Mouse (Mus musculus) thymus, postnatal 10 days (tissue): ENCODE measurements around the gene Gm49384.
A peak's percentile ranks its signal among the peaks of the same experiment; 100 is the strongest.
"Not testable (repeated sequence)": the region's sequence is repeated elsewhere in the genome, so short reads cannot be mapped to it uniquely, and the experiment has no call there.

Source experiments
- DNase-seq, 2 experiments: peaks; one replicate each; pipeline ENCODE4 v3.0.0; 2021; ENCODE audit warnings: low spot score in 2 of 2

Gm49384 gene

DNA sequence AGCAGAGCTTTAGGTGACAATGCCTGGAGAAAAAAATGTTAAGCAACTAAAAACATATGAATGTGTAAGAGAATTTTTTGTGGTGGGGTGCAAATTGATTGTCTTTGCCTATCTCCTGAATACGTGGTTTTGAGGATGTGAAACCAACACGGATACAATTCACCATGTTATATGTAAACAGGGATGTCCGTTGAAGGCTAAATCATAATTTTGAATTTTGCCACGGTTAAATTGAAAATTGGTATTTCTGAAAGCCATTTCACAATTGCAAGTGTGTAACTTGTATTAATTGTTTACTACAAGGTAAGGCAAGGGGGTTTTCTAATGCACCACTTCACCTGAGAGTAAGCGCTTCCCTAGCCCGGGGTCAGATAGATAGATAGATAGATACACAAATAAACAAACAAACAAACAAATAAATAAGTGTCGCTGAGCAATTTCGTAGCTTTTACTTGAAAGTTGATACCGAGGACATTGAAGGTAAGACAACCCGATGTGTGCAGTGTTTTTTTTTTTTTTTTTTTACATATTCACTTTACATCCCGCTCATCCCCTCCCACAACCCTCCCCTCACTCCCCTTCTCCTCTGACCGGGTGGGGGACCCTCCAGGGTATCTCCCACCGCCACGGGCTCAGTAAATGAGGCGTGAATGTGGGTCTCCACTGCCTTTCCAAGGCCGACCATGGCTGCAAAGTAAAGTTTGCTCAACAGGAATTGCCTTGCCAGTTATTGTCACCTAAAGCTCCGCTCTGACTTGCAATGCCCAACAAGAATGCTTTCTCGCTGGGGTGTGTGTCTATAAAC, 36.2 kb downstream of the Gm49384 start:
- no peak for DNase-seq

DNA sequence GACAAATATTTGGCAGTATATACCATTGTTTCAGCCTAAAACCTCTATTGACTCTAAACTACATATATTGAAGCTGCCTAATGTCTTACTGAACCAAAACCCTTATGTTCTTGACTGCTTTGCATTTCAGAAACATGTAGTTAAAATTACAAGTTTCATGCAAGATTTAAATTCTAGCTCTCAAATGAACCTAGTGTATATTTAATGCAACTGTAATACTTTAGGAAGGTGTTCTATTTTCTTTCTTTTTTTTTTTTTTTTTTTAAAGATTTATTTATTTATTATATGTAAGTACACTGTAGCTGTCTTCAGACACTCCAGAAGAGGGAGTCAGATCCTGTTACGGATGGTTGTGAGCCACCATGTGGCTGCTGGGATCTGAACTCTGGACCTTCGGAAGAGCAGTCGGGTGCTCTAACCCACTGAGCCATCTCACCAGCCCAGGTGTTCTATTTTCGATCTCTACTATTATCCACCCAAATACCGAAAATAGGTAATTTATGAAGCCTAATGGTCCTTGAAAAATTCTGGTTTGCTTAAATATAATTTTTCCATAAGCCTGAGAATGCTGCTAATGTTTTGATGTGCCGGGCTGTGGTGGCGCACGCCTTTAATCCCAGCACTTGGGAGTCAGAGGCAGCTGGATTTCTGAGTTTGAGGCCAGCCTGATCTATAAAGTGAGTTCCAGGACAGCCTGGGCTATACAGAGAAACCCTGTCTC, 37.0 kb downstream of the Gm49384 start:
- not testable (repeated sequence) for DNase-seq

DNA sequence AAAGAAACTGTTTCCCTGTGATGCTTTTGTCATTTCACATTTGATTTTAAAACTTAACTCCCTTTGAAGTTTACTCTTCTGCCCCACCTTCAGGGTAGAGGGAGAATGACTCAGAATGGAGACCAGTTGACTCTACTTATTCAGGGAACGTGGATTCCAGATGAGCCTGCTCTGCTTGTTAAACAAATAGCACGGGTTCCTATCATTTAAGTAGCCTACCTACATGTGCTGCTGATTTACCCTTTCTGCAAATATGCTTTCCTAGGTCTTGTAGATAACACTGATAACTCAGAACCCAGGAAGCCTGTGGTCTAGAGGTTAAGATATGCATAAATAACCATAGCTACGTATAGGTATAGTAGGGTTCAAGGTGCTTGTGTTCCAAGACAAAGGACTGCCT, 39.2 kb downstream of the Gm49384 start:
- no peak for DNase-seq

DNA sequence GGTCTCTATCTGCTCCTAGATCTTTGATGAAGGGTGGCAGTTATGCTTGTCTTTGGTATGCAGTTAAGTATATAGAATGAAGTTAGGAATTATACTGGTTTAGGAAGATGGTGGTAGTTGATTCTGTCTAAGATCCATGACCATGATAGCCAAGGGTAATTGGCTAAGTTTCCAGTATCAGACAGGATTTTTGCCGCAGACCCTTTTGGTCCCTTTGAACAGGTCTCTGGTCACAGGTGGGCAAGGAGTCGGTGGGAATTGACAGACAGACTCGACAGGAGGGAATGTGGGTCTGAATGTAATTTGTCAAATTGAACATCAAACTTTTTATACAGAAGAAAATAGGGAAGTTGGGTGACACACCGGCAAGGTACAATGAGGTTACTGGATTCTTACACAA, 40.5 kb downstream of the Gm49384 start:
- DNase-seq = not testable (repeated sequence)

DNA sequence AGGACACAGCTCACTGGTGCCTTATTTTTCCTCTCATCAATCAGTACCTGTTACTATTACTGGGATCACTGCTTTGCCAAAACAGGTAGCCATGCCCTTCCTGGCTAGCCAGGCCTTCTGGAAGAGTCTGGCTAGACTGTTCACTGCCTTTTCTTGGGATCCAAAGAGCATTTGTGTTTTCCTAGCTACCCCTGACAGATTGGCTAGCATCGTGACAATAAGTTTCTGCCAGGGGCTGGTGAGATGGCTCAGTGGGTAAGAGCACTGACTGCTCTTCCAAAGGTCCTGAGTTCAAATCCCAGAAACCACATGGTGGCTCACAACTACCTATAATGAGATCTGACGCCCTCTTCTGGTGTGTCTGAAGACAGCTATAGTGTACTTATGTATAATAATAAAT, 43.4 kb downstream of the Gm49384 start:
- DNase-seq = not testable (repeated sequence)

DNA sequence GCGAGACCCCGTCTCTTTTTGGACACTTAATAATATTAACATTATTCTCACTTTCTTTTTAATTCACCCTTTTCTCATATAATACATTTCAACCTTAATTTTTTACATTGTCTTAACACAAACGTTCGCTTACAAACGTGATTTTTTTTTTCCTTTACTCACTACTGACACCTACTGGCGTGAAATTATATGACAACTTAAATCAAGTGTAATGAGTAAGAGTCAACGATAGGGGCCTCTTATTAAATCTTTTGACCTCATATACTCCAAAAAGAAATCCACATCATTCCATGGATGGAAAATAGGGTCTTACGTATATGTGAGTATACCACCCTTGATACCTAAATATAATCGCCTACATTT, 44.5 kb downstream of the Gm49384 start:
- peak in 1 of 2 experiments; percentile 48 for DNase-seq

DNA sequence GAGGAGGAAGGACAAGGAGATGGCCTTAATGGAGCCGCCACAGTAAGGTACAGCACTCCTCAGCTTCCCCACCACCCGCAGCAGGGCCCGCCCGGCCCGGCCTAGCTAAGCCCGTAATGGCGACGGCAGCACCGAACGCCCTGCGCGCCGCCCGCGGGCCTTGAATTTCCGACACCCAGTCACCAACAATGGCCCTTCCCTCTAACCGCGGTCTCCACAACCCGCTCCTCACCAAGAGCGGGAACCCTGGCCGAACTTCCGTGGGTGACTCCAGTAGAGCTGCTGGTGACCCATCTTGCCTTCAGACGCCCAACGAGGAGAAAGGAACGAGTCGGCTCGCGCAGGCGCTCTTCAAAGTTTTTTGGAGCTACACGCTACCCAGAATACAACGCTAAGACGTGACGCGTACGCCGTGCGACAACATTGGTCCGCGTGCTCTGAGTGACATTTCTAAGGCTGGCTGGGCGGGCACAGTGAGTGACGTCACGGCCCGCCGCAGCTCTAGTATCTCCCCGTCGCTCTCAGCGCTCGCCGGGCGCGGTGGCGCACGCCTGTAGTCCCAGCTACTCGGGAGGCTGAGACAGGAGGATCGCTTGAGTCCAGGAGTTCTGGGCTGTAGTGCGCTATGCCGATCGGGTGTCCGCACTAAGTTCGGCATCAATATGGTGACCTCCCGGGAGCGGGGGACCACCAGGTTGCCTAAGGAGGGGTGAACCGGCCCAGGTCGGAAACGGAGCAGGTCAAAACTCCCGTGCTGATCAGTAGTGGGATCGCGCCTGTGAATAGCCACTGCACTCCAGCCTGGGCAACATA, 45.1 kb downstream of the Gm49384 start, which contains the start of gene Rps29:
Gene Rps29 (minus strand): TSS at position 422 of the 813 bp plus-strand sequence.
- DNase-seq = peak; percentile 94 to 95

DNA sequence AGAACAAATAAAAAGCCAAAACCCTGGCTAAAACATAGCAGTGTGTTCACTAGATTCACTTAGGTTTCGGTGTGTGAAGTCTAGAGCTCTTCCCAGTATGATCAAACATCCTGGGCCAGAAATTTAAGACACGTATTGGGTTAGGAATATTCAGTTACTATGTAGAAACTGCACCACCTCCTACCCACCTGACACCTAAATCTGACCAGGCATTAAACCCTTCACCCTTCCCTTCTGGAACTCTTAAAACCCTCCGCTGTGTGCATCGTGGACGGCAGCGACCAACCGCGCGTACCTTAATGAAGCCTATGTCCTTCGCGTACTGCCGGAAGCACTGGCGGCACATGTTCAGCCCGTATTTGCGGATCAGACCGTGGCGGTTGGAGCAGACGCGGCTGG, 45.7 kb downstream of the Gm49384 start:
- DNase-seq = no peak

DNA sequence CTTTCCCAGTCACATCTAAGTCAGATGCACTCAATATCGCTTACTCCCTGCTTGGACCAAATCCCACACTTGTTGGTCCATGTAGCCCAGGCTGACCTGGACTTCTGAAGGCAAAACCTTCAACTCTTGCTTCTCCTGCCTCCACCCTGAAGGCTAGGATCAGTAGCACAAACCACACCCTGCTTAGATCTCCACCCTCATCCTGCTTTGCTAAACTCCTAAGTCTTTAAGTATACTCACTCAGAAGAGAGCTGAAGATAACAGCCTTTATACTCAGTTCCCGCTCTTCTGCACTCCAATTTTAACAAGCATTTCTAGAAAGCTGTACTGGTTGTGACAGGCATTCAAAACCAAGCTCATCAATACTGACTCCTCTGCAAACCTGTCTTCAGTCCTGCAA, 47.0 kb downstream of the Gm49384 start:
- no peak for DNase-seq

DNA sequence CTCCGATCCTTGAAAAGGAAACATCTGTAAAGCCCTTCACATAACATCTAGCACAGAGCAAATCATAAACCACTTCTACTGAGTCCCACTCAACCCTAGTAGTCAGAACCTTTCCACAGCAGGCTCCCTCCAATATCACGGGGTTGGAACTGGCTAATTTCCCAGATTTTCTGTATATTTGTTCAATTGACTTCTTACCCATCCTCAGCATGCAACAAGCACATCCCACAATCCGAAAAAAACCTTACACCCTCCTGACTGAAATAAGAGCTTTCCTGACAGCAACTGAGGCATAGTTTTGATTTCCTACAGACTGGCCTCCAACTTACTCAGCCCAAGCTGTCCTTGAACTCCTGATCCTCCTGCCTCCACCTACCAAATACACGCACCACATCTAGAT, 47.6 kb downstream of the Gm49384 start:
- DNase-seq = no peak

DNA sequence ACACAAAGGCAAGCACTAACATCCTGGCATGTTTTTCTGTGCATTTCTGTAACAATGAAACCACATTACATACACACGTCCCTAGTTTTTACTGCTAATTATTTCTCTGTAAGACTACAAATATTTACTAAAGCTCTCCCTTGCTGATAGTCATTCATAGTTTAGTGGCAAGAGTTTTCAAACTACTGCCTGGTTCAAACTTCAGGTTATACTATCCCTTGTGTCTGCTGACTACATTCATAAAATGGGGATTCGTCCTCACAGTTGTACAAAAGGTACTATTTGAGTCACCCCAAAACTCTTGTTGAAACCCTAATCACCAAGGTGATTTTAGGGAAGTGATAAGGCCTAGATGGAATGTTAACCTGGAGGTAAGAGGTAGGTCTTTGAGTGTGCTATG, 48.1 kb downstream of the Gm49384 start:
- no peak for DNase-seq

DNA sequence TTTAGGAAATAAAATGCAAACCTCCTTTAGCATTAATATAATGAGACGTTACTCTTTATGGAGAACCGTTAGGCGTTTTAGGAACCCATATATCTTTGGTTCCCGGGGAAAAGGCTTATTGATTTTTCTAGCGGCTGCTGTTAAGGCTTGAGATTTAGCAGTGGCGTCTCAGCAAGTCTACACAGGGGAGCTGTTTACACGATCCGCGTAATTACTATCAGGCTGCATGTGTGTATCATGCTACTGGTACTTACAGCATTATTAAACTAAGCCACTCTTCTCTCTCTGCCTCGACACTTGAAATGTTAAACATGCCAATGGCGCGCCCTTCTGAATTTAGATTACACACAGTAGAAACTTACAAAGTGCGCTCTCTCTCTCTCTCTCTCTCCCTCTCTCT, 54.0 kb downstream of the Gm49384 start:
- DNase-seq = no peak

DNA sequence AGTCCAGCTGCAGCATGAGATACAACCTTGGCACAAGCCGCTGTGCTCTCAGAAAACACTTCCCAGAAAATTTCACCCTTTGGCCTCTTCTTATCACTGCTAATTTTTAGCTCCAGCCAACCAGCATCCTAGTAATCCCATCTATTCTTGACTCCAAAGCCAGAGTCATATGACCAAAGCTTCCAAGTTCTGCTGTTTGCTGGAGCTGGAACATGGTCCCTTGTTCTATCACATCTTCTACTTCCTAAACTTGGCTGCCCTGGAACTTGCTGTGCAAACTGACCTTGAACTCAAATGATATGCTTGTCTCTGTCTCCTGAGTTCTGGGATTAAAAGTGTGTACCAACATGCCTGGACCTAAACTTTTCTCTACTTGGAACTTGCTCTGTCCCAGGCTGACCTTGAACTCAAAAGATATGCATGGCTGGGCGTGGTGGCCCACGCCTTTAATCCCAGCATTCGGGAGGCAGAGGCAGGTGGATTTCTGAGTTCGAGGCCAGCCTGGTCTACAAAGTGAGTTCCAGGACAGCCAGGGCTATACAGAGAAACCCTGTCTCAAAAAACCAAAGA, 56.8 kb downstream of the Gm49384 start:
- DNase-seq = no peak

DNA sequence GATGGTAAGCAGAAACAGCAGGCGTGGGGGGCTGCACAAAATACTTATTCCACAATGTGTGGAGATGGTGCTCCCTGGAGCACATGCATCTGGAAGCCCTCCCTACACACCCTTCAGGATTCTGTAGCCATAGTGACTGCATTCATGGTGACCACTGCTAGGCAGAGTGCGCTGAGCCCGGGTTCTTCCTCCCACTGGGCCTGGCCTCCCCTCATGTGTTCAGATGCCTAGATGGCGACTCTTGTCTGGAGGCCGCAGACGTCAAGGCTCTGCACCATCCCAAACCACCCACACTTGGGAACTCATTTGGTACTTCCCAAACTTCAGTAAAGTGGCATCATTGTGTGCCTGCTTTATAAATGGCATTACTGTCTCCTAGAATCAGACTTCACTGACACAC, 60.6 kb downstream of the Gm49384 start:
- DNase-seq = no peak

DNA sequence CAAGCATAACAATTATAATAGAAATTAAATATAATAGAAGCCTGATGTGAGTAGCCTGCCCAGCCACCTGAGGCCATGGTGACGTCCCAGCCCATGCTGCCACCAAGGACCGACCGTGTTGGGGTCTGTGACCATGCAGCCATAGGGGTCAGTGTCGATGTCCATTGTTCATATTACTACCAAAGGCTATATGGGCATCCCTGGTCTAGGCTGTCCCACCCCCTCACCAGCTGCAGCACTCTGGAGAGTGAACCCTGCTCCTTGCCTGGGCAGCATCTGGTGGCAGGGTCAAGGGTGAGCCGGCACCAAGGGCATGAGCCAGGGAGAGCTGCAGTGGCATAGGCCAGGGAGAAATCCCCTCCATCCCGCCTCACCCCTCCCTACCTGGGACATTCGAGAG, 64.2 kb downstream of the Gm49384 start:
- DNase-seq = no peak
